Mouse (Mus musculus): ENCODE measurements around the gene Slc1a2.

- TF ChIP-seq POLR2A (IDR thresholded peaks at IDR 0.05; ENCODE audit: low read depth, low read length): no peak
- no peak for TF ChIP-seq CTCF (conservative IDR thresholded peaks at IDR 0.05; ENCODE audit: insufficient read depth, insufficient read length, low read depth, low read length)
Measured at GRCm38 (mm10) chr2:102772276-102772675, 113.8 kb downstream of the Slc1a2 start.
